Mouse (Mus musculus): ENCODE data around the gene Cul5. TPM values are rescaled to one million over a fixed set of nuclear protein-coding genes. Genes with fewer than 3 reads are reported as not detected.

Cul5 gene
- polyA plus RNA-seq, 1 experiment from 2014 or later, result 33.5 TPM

DNA sequence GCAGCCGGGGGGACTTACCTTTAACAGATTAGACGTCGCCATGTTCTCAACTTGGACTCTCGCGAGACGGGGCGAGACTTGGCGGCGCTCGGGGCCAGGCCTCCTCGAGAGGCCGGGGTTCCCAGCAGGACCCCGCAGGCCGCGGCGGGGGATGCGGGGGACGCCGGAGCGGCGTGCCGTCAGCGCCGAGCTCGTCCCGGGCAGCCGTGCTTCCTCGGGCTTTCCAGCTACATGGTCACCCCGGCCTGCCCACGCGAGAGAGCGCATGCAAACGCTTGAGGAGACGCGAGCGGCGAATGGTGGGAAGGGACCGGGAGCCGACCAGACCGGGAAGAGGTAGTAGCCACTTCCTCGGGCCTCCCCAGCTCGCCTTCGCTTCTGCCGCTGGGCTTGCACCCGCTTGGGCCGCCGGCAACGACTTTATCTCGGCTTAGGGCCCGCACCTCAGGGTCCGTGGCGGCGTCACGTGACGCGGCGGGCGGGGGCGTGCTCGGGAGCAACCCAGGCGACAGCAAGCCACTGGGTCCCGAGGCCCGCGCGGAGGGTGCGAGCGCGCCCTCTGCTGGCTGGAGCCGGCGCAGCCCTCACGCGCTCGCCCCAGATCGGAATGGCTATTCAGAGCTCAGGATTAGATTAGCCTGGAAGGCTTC lies 2.7 kb downstream of the Cul5 start:
- WGBS, result under 1% methylated on average over 74 of the region's 74 CpGs

DNA sequence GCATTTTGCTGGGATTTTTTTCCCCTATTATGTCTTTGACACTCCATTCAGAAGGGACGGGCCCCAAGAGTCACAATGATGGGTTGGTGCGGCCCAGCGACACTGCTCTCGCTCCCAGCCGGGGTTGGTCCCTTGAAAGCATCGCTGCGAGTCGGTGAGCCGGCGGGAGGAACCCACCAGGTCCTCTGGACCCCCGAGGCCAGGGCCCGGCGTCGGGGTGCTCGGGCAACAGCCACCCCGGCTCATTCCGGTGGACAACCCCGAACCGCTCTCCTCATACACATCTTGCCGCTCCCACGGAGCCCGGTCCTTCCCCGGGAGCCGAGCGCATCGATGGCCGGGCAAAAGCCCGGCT lies 3.2 kb downstream of the Cul5 start:
- H3K9ac ChIP-seq, result peak overlapping the region; percentile 100
- peaks cover 28% of the 10 kb centered on the region for H3K4me1 ChIP-seq
- peak overlapping the region; percentile 79 for H3K4me2 ChIP-seq
- H3K36me3 ChIP-seq, result no peaks in the 10 kb centered on the region
- H3K27me3 ChIP-seq, result no peaks in the 10 kb centered on the region
- H3K27ac ChIP-seq, result peak overlapping the region; percentile 97
- no peaks in the 10 kb centered on the region for H3K9me3 ChIP-seq (replicated peaks)
- peak; percentile 50 for ATAC-seq (replicated peaks; ENCODE audit: low FRiP score)
- under 1% methylated on average over 28 of the region's 28 CpGs for WGBS
- peak overlapping the region; percentile 98 for H3K4me3 ChIP-seq (replicated peaks)

More for the DNA sequence above, 2.7 kb downstream of the Cul5 start:
- H3K27me3 ChIP-seq, result no peaks in the 10 kb centered on the region
- peak overlapping the region; percentile 98 for H3K4me3 ChIP-seq (replicated peaks)
- ATAC-seq (replicated peaks; ENCODE audit: low FRiP score), result peak; percentile 98
- no peaks in the 10 kb centered on the region for H3K36me3 ChIP-seq
- H3K4me2 ChIP-seq, result peak overlapping the region; percentile 79
- peaks cover 28% of the 10 kb centered on the region for H3K4me1 ChIP-seq
- peak overlapping the region; percentile 100 for H3K9ac ChIP-seq
- peak overlapping the region; percentile 97 for H3K27ac ChIP-seq
- no peaks in the 10 kb centered on the region for H3K9me3 ChIP-seq (replicated peaks)

DNA sequence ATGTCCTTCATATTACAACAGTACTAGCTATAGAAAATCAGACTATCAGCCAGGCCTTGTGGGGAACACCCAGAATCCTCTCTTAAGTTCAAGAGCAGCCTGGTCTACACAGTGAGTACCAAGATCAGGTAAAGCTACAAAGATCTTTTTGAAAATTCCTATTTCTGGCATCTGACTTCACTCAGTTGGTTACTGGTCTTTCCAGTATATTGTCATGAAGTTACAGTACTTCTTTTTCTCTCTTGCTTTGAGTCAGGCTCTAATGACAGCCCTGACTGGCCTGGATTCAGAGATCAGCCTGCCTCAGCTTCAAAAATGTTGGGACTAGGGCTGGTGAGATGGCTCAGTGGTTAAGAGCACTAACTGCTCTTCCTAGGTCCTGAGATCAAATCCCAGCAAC lies 4.4 kb downstream of the Cul5 start:
- H3K4me2 ChIP-seq, result peak overlapping the region; percentile 79
- no peaks in the 10 kb centered on the region for H3K9me3 ChIP-seq (replicated peaks)
- no peaks in the 10 kb centered on the region for H3K36me3 ChIP-seq
- ATAC-seq (replicated peaks; ENCODE audit: low FRiP score), result no peak
- no peaks in the 10 kb centered on the region for H3K27me3 ChIP-seq
- H3K4me1 ChIP-seq, result peaks cover 28% of the 10 kb centered on the region
- no peak overlapping the region for H3K27ac ChIP-seq
- peak overlapping the region; percentile 98; the same call in 1 of the 2 replicates for H3K4me3 ChIP-seq (replicated peaks)
- no peak overlapping the region for H3K9ac ChIP-seq

DNA sequence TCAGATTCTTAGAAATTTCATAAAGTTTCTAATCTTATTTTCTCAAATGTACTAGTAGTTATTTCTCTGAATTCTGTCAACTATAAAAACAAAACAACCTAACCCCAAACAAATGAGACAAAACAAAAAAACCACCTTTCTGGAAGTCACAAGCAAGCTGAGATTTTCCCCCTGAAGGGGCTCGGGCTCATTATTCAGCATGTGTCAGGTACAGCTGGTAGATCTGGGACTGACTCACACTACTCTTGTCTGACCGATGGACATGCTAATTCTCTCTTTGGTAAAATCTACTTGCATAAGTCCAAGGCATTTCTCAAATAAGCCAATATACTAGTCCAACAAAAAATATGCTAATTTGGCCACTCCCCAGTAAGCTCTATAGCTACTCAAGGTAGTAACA lies 5.0 kb downstream of the Cul5 start:
- H3K4me2 ChIP-seq, result 0 out of 2 replicates have a peak overlapping the region, but pooled peaks have one; percentile 79
- H3K27ac ChIP-seq, result no peak overlapping the region
- H3K9me3 ChIP-seq (replicated peaks), result no peaks in the 10 kb centered on the region
- no peak for ATAC-seq (replicated peaks; ENCODE audit: low FRiP score)
- H3K4me3 ChIP-seq (replicated peaks), result no peak overlapping the region
- peaks cover 28% of the 10 kb centered on the region for H3K4me1 ChIP-seq
- no peak overlapping the region for H3K9ac ChIP-seq
- no peaks in the 10 kb centered on the region for H3K27me3 ChIP-seq
- 75% methylated on average over 2 of the region's 2 CpGs for WGBS
- H3K36me3 ChIP-seq, result no peaks in the 10 kb centered on the region

DNA sequence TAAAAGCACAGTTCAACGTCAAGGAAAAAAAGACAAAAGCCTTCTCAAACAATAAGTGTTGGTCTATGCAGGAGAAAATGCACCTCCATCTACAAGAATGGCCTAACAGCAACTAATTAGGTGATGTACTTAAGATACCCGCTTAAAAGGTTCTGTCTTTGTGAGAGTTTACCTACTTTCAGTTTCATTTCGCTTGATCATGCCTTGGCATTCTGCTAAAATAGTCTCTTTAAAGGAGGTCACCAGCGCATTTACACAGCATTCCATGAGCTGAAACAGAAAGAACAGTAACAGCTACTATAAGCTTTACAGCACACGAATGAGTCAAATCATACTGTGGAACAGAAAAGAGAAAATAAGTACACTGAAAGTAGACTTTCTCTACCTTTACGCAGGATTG lies 35.0 kb downstream of the Cul5 start:
- Histone ChIP-seq H3K27me3 (no peaks in the 10 kb centered on the region), H3K36me3 (peaks cover 79% of the 10 kb centered on the region), H3K9me3 (replicated peaks) (no peaks in the 10 kb centered on the region), H3K9ac (no peak overlapping the region), H3K4me1 (no peaks in the 10 kb centered on the region), H3K4me3 (replicated peaks) (no peak overlapping the region), H3K27ac (no peak overlapping the region), H3K4me2 (no peak overlapping the region)
- no peak for ATAC-seq (replicated peaks; ENCODE audit: low FRiP score)
- WGBS, result 96% methylated on average over 6 of the region's 6 CpGs

DNA sequence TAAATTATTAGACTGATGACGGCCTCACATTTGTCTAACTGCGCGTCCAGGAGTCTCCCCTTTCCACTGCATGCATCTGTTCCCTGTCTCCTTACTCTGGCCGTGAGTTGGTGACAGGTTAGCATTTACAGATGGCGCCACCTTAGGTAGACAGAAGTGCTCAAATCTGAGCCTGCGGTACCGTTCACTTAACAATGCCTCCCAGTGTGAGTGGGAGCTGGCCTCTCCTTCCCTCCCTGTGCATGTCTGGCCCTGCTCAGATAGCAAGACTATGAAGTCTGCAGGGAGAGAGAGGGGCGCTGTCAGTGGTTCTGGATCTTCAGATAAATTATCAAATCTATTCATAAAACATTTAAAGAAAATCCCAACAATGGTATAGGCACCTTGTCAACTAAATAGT lies 54.6 kb downstream of the Cul5 start:
- Histone ChIP-seq H3K9me3 (replicated peaks) (no peaks in the 10 kb centered on the region), H3K4me3 (replicated peaks) (no peak overlapping the region), H3K36me3 (peaks cover 56% of the 10 kb centered on the region), H3K4me1 (no peaks in the 10 kb centered on the region), H3K27ac (no peak overlapping the region), H3K27me3 (no peaks in the 10 kb centered on the region), H3K9ac (no peak overlapping the region), H3K4me2 (no peak overlapping the region)
- ATAC-seq (replicated peaks; ENCODE audit: low FRiP score), result no peak
- 72% methylated on average over 8 of the region's 8 CpGs for WGBS

DNA sequence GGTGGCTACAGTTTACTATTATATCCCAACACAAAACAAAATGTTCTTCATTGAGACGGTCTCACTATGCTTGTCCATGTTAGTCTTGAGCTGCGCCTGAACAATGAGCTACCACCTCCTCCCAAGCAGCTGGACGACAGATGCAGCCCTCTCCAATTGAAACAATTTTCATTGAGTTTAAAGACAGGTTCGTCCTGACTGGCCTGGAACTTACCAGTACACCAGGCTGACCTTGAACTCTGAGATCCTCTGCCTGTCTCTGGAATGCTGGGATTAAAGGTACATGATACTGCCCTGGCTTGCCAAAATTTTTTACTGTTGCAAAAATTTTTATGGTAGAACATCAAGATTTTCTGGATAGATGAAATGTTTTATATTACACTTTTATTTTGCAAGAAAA lies 55.5 kb downstream of the Cul5 start:
- Histone ChIP-seq H3K27me3 (no peaks in the 10 kb centered on the region), H3K9ac (no peak overlapping the region), H3K9me3 (replicated peaks) (no peaks in the 10 kb centered on the region), H3K4me2 (no peak overlapping the region), H3K4me3 (replicated peaks) (no peak overlapping the region), H3K27ac (no peak overlapping the region), H3K36me3 (peaks cover 48% of the 10 kb centered on the region), H3K4me1 (0 out of 2 replicates have a peak, but pooled peaks cover 4% of the 10 kb centered on the region)
- no peak for ATAC-seq (replicated peaks; ENCODE audit: low FRiP score)
- 87% methylated on average over 4 of the region's 4 CpGs for WGBS

DNA sequence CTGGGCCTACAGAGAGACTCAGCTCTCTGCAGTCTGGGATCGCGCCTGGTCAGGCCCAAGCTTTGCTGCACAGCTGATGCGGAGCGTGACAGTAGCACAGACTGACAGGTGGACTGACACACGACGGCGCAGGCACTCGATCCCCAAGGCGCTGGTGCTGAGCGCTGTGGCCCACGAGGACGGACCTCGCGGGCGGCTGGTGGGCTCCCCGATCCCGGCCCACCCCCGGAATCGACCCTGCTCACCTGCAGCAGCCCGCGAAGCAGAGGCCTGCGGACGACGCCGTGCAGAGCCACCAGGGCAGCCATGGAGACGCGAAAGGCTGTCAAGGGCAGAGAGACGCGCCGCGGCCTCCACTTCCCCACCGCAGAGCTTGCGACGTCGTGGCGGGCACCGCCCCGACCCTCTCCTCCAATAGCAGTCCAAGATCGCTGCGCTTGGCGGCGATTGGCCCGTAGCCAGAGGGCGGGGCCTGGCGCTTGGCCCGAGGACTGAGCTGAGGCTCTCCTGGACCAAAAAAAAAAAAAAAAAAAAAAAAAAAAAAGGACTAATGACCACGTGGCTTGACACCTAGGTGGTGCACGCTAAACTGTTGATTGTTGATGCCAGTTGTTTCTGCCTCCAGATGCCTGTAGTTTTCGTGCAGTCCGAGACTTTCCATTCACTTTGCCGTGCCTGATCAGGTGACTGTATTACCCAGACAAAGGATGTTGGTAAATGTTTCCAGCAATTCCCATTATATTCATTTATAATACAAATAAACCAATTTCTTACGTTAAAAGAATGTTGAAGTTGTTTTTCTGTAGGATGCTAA lies 59.6 kb downstream of the Cul5 start, which contains the start of gene Acat1:
TSS of gene Acat1 (minus strand) at position 415 of the 814 bp plus-strand sequence.
- 4% methylated on average over 52 of the region's 52 CpGs for WGBS
- no peaks in the 10 kb centered on the region for H3K27me3 ChIP-seq
- peak within 1 kb of the TSS; percentile 91 for H3K4me2 ChIP-seq
- ATAC-seq (replicated peaks; ENCODE audit: low FRiP score), result peak; percentile 99
- H3K4me1 ChIP-seq, result 0 out of 2 replicates have a peak, but pooled peaks cover 12% of the 10 kb centered on the region
- H3K9me3 ChIP-seq (replicated peaks), result no peaks in the 10 kb centered on the region
- H3K9ac ChIP-seq, result peak within 1 kb of the TSS; percentile 78
- peak within 1 kb of the TSS; percentile 57 for H3K27ac ChIP-seq
- H3K4me3 ChIP-seq (replicated peaks), result peak within 1 kb of the TSS; percentile 80
- H3K36me3 ChIP-seq, result peaks cover 15% of the 10 kb centered on the region

DNA sequence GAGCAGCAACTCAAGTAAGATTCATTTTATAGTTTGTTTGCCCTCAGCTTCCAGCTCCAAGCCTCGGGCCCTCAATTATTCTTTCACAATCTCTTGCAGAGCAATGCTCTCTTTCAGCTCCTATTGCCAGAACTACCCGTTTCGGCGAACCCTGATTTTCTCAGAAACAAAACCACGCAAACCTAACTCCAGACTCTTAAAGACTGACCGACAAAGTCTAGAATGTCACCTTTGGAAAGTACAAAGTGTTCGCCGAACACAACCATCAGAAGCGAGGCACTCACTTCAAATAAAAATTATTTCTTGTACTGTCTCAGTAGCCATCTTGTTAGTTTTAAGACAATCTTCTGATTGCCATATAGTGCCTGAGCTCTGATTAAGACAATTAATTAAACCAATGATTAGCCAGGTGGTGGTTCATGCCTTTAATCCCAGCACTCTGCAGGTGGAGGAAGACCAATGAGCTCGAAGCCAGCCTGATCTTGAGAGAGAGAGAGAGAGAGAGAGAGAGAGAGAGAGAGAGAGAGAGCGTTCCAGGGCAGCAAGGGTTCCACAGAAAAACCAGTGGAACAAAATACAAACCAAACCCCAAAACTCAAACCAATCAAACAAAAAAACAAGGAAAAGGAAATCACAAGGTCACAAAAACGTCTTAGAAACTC lies 60.4 kb downstream of the Cul5 start:
- Histone ChIP-seq H3K27me3 (no peaks in the 10 kb centered on the region), H3K9ac (peak overlapping the region; percentile 78), H3K36me3 (peaks cover 9% of the 10 kb centered on the region; the same call in 1 of the 2 replicates), H3K4me1 (0 out of 2 replicates have a peak, but pooled peaks cover 12% of the 10 kb centered on the region), H3K4me3 (replicated peaks) (peak overlapping the region; percentile 80), H3K27ac (peak overlapping the region; percentile 57), H3K9me3 (replicated peaks) (no peaks in the 10 kb centered on the region), H3K4me2 (peak overlapping the region; percentile 91)
- ATAC-seq (replicated peaks; ENCODE audit: low FRiP score), result no peak
- 71% methylated on average over 12 of the region's 12 CpGs for WGBS

DNA sequence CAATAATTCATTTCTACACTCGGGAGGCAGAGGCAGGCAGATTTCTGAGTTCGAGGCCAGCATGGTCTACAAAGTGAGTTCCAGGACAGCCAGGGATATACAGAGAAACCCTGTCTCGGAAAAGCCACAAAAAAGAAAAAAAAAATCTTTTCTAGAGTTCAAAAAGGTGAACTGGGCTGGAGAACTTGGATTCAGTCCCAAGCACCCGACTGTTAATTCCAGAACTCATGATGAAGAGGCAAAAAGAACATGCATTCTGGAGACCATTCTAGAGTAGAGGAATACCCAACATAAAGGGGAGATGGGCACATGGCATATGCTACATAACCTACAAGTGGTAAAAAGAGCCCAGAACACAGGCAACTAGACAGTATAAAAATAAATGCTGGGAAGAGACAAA lies 62.0 kb downstream of the Cul5 start:
- ATAC-seq (replicated peaks; ENCODE audit: low FRiP score), result no peak
- H3K27ac ChIP-seq, result no peak overlapping the region
- 92% methylated on average over 4 of the region's 4 CpGs for WGBS
- peaks cover 18% of the 10 kb centered on the region; the same call in 1 of the 2 replicates for H3K4me1 ChIP-seq
- H3K36me3 ChIP-seq, result 0 out of 2 replicates have a peak, but pooled peaks cover 3% of the 10 kb centered on the region
- no peak overlapping the region for H3K9ac ChIP-seq
- H3K4me2 ChIP-seq, result no peak overlapping the region
- no peak overlapping the region for H3K4me3 ChIP-seq (replicated peaks)
- no peaks in the 10 kb centered on the region for H3K9me3 ChIP-seq (replicated peaks)
- H3K27me3 ChIP-seq, result no peaks in the 10 kb centered on the region

DNA sequence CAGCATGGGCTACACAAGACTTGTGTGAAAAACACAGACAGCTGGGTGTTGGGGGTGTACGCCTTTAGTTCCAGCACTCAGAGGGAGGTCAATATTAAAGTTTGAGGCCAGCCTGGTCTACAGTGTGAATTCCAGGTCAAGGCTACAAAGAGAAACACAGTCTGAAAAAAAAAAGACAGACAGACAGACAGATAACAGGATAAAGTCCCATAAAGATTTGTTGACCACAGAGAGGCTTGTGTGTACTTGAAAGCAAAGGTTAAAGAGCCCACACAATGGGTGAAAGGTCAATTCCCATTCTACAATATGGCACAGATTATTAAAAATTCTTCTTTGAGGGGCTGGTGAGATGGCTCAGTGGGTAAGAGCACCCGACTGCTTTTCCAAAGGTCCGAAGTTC lies 62.6 kb downstream of the Cul5 start:
- H3K36me3 ChIP-seq, result 0 out of 2 replicates have a peak, but pooled peaks cover 3% of the 10 kb centered on the region
- H3K4me3 ChIP-seq (replicated peaks), result no peak overlapping the region
- no peak overlapping the region for H3K9ac ChIP-seq
- no peak for ATAC-seq (replicated peaks; ENCODE audit: low FRiP score)
- no peak overlapping the region for H3K4me2 ChIP-seq
- peaks cover 18% of the 10 kb centered on the region; the same call in 1 of the 2 replicates for H3K4me1 ChIP-seq
- no peaks in the 10 kb centered on the region for H3K9me3 ChIP-seq (replicated peaks)
- no peak overlapping the region for H3K27ac ChIP-seq
- WGBS, result 93% methylated on average over 3 of the region's 3 CpGs
- no peaks in the 10 kb centered on the region for H3K27me3 ChIP-seq

DNA sequence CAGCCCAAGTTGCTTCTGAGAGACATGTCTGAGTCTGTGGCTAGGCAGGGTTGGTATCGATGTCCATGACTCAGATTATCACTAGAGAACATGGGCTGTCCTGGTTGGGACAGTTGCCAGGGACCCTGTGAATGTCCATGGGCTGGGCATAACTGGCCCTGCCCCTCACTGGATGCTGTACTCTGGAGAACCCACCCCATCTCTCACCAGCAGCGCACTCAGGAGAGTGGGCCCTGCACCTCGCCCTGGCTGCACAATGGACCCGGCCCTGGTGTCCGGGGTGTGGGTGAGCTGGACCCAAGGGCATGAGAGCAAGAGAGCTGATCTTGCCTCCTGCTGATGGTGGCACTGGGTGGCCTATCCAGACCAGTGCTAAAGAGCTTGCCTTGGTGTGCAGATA lies 64.9 kb downstream of the Cul5 start:
- WGBS, result 93% methylated on average over 5 of the region's 5 CpGs
- no peaks in the 10 kb centered on the region for H3K27me3 ChIP-seq

More for the DNA sequence above, 64.9 kb downstream of the Cul5 start:
- no peaks in the 10 kb centered on the region for H3K9me3 ChIP-seq (replicated peaks)
- ATAC-seq (replicated peaks; ENCODE audit: low FRiP score), result no peak
- no peak overlapping the region for H3K4me2 ChIP-seq
- peaks cover 18% of the 10 kb centered on the region; the same call in 1 of the 2 replicates for H3K4me1 ChIP-seq
- no peak overlapping the region for H3K9ac ChIP-seq
- H3K36me3 ChIP-seq, result 0 out of 2 replicates have a peak, but pooled peaks cover 5% of the 10 kb centered on the region
- no peak overlapping the region for H3K4me3 ChIP-seq (replicated peaks)
- H3K27ac ChIP-seq, result no peak overlapping the region
